Mouse (Mus musculus): Measurements from ENCODE around the gene Sipa1l1. TPM values are rescaled to one million over a fixed set of nuclear protein-coding genes. Genes with fewer than 3 reads are reported as not detected.
A peak's percentile ranks its signal among the peaks of the same experiment; 100 is the strongest.

Sipa1l1 gene
- total RNA-seq, 2 experiments from 2014 or later, result 24.3 to 26.9 TPM

- no peak for DNase-seq
Observed at GRCm38 (mm10) chr12:82425853-82426252, 256.7 kb downstream of the Sipa1l1 start.

GRCm38 (mm10) chr12:82427416-82427815 lies 258.3 kb downstream of the Sipa1l1 start:
- DNase-seq, result no peak

- DNase-seq, result no peak
Observed at GRCm38 (mm10) chr12:82428466-82428865, 259.3 kb downstream of the Sipa1l1 start.

- DNase-seq, result no peak
Observed at GRCm38 (mm10) chr12:82433311-82433710, 264.2 kb downstream of the Sipa1l1 start.

GRCm38 (mm10) chr12:82434591-82434990 lies 265.5 kb downstream of the Sipa1l1 start:
- DNase-seq, result peak in 1 of 2 experiments; percentile 13

GRCm38 (mm10) chr12:82441479-82441878 lies 272.4 kb downstream of the Sipa1l1 start:
- DNase-seq, result no peak

GRCm38 (mm10) chr12:82446609-82447024 lies 277.5 kb downstream of the Sipa1l1 start:
- DNase-seq, result no peak

- no peak for DNase-seq
Observed at GRCm38 (mm10) chr12:82448129-82448815, 279.2 kb downstream of the Sipa1l1 start.

- no peak for DNase-seq
Observed at GRCm38 (mm10) chr12:82452428-82452827, 283.3 kb downstream of the Sipa1l1 start.

- no peak for DNase-seq
Observed at GRCm38 (mm10) chr12:82454415-82454814, 285.3 kb downstream of the Sipa1l1 start.

- no peak for DNase-seq
Observed at GRCm38 (mm10) chr12:82455700-82456413, 286.7 kb downstream of the Sipa1l1 start.

- no peak for DNase-seq
Observed at GRCm38 (mm10) chr12:82456414-82456805, 287.3 kb downstream of the Sipa1l1 start.

- DNase-seq, result no peak
Observed at GRCm38 (mm10) chr12:82457609-82458008, 288.5 kb downstream of the Sipa1l1 start.

GRCm38 (mm10) chr12:82458017-82458416 lies 288.9 kb downstream of the Sipa1l1 start:
- DNase-seq, result no peak

GRCm38 (mm10) chr12:82467234-82467633 lies 298.1 kb downstream of the Sipa1l1 start:
- no peak for DNase-seq

GRCm38 (mm10) chr12:82467641-82468040 lies 298.5 kb downstream of the Sipa1l1 start:
- no peak for DNase-seq

- DNase-seq, result peak; percentile 73 to 78
Observed at GRCm38 (mm10) chr12:82468416-82468815, 299.3 kb downstream of the Sipa1l1 start.

GRCm38 (mm10) chr12:82469706-82470361 lies 300.7 kb downstream of the Sipa1l1 start:
- DNase-seq, result peak; percentile 87 to 90

GRCm38 (mm10) chr12:82470362-82470936 lies 301.3 kb downstream of the Sipa1l1 start:
- peak; percentile 71 to 78 for DNase-seq

GRCm38 (mm10) chr12:82472796-82473195 lies 303.7 kb downstream of the Sipa1l1 start:
- no peak for DNase-seq

- DNase-seq, result no peak
Observed at GRCm38 (mm10) chr12:82473238-82473637, 304.1 kb downstream of the Sipa1l1 start.

- DNase-seq, result no peak
Observed at GRCm38 (mm10) chr12:82474409-82474808, 305.3 kb downstream of the Sipa1l1 start.

- DNase-seq, result no peak
Observed at GRCm38 (mm10) chr12:82476028-82476427, 306.9 kb downstream of the Sipa1l1 start.
